Mouse (Mus musculus) layer of hippocampus, postnatal 14 days (tissue): ENCODE data around the gene Cd164. TPM values are rescaled to one million over a fixed set of nuclear protein-coding genes. Genes with fewer than 3 reads are reported as not detected.

ENCODE experiments used
- DNase-seq, 2 experiments: peaks; one replicate each; pipeline ENCODE4 v3.0.0; 2021 to 2022; ENCODE audit warnings: low spot score in 2 of 2, mixed read lengths in 1 of 2
- total RNA-seq, 2 experiments: library from RNA; stranded (reverse); gene quantifications; 2 replicates each; pipeline ENCODE4 v1.2.3; 2021

Cd164 gene
- total RNA-seq, 2 experiments from 2014 or later = 55.3 to 60.9 TPM

DNA sequence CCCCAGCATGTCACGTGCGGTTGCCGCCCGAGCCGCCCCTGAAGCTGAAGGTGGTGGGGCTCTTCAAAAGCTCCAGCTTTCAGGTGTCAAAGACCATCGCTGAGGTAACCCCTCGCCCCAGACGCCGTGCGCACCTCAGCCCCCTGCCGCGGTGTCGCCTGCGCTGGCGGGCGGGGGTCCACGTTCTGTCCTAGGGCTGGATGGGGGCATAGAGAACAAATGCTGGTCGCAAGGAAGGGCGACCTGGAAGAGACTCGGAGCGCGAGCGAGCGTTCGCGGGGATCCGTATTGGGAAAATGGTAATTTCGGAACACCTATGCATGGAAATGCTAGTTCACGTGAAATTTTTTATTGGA, 28.7 kb upstream of the Cd164 start:
- no peak for DNase-seq

DNA sequence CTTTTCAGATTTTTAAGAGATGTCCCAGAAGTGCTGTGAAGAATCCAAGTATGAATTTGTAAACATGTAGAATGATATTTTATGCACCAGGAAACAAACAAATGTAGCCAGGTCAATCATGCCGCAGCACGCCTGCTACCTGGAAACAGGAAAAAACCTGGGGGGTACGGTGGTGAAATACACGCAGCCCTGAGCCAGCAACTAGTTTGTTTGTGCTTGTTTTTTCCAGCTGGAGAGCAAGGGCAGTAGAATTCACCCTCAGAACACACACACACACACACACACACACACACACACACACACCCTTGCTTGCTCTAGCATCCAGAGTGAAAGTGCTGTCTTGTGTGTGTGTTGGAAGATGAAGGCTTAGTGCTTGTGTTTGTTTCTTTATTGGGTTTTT, 28.1 kb upstream of the Cd164 start:
- no peak for DNase-seq

DNA sequence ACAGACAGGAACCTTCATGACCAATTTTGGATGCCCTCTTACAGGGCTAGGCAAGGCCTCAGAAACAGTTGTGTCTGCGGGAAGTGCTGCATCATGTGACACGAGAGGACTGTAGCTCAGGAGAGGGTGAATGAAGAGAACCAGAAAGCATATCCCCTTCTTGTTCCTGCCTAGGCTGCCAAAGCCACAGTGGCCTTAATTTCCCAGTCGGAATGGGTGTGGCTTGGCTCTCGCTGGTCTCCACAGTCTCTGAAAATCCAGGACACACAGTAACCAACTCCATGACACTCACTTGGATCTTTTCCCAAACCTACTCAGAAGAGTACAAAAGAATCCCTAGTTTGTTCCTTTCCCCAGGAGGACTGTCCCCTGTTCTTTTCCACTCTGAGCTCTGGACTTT, 18.3 kb upstream of the Cd164 start:
- peak in 1 of 2 experiments; percentile 62 for DNase-seq

DNA sequence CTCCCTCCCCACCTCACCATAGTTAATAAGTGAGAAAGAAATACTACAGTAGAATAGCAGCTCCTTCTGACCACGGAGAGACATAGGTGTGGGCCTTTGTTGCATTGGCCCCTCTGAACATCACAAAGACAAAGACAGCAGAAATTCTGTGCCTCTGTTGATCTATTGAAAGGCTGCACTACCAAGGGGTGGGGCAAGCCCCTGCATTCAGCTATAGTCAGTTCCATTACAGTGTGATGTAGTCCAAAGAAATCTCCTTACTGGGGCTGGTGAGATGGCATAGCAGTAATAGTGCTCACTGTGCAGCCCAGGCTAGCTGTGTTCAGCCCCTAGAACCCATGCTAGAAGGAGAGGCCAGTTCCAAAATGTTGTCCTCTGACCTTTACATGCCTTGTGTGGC, 14.2 kb upstream of the Cd164 start:
- DNase-seq = no peak

DNA sequence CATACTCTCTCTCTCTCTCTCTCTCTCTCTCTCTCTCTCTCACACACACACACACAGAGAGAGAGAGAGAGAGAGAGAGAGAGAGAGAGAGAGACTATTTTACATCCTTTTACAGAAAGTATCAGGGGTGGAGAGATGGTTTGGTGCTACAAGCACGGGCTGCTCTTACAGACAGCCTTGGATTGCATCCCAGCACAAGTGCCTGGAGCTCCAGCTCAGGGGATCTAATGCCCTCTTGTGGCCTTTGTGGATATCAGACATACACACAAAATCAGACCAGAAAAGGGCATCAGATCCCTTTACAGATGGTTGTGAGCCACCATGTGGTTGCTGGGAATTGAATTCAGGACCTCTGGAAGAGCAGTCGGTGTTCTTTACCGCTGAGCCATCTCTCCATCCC, 13.8 kb upstream of the Cd164 start:
- DNase-seq = peak; percentile 62 to 88

DNA sequence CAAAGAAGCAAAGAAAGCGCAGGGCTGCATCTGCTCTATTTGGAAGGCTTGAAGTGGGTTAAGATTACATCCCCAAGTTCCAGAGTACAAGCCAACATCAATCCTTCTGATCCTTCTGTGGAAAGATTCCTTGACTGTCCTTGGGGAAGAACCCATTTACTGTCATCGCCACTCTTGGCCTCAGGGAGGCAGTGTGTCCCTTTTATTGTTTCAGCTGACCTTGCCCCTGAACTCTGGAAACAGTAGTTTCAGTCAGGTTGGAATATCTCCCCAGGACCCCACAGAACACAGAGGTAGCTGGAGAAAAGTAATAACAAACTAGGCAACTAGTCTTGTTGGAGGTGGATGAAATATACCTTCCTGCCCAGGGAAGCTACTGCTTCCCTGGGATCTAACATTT, 10.1 kb upstream of the Cd164 start:
- no peak for DNase-seq

DNA sequence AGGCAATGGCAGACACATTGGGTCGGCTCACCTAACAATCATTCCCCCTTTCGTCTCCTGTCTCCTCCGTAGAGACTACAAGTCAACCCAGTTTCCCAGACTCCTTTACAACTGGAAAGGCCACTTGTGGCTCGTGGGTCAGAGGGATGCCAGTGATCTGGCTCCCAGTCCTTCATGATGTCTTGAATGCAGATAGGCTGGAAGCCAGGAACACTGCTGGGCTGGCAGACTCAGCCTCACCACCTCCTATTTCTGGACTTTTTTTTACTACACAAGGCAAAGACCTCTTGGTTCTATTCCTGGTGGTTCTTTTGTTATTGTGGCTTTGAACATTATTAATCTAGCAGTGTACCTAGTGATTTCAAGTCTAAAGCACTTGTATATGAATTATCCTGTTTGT, 4.9 kb upstream of the Cd164 start:
- no peak for DNase-seq

DNA sequence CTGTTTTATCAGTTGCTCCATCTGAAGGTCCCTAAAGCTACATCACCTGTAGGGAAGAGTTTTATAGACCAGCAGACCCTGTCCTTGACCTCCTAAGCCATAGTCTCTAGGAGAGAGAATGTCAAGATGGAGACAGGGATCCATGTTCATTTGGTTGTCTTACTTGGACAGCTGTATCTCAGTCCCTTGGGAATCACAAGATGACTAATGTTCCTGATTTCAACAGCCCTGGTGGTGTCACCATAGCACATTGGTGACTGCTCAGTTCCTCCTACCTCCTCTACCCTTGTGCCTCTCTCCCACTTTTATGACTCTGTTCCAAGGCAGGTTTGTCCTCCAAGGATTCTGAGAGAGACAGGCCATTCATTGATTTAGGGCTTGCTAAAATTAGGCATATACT, 4.3 kb upstream of the Cd164 start:
- DNase-seq = no peak

DNA sequence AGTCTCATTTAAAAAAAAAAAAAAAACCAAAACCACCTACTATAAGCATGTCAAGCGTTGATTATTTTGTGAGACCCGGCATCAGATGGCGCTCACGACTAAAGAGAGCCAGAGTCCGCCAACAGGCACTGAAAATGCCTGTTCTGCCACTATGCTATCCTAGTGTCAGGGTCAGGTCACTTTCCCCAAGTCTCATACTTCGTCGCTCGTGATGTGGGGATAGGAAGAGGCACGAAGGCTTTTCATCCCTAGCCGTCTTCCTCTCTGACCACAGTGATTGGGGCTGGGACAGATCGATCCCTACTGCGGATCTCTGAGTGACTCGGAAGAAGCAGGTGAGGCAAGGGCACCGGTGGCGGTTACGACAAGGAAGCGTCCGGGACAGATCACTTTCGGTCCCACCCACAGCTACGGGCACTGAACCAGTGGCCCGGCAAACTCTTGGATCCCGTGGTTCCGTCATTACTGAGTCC, 670 bp upstream of the Cd164 start:
- peak; percentile 74 to 76 for DNase-seq

DNA sequence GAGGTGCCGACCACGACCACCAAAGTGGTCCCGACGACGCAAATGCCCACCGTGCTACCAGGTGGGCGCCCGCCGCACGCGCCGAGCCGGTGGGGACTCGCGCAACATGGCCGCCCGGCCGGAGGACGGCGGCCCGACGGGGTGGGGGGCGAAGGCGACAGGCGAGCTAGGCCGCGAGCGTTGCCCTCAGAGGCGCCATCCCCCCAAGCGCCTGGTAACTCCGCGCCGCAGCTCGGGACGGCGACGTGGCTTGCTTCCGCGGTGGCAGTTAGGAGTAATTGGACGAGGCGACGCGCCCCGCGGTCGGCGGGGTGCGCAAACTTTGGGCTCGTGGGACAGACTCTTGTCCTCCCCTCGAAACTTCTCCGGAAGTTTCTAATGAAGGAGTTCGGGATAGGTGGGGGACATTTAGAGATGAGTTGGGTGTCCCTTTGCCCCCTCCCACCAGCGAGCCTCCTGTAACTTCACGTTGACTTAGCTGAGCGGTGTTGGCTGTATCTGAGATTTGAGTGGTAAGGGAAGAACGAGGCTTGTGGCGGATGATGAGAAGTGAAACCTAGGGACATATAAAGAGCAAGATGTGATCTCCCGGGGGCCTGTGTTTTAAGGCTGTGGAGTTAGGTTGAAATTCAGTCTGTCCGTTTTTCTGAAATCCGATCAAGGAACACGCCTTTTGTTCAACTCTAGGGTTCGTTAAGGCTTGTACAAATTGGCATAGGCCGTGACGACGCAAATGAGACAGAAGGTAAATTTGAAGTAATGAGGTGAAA, 611 bp downstream of the Cd164 start:
- peak in 1 of 2 experiments; percentile 45 for DNase-seq

DNA sequence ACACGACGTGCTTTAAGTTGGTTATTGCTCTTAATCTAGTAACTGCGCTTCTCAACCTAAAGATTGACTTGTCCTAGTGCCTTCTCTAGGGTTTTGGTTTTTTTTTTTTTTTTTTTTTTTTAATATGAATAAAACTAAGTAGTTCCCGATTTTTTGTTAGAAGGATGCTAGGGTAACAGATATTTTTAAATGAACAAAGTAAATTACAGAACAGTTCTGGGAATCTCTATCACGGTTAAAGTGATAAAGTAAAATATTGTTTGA, 1.1 kb downstream of the Cd164 start:
- DNase-seq = no peak

DNA sequence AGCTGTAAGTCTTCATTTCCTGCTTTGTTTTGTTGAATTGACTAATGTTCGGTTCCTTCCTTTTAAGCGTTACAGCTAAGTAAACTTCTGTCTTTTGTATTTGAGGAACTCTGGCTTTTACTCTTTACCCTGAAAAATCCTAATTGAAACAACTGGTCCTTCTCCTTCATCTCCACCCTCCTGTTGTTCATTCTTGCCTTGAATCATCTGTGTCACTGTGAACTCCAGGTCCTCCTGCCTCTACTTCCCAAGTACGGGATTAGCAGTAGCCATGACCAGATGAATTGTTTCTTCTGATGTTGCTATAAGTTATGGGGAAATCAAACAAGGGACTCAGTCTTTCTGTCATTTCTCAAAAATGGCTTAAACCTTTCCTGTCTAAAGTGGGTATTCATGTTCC, 4.2 kb downstream of the Cd164 start:
- no peak for DNase-seq

DNA sequence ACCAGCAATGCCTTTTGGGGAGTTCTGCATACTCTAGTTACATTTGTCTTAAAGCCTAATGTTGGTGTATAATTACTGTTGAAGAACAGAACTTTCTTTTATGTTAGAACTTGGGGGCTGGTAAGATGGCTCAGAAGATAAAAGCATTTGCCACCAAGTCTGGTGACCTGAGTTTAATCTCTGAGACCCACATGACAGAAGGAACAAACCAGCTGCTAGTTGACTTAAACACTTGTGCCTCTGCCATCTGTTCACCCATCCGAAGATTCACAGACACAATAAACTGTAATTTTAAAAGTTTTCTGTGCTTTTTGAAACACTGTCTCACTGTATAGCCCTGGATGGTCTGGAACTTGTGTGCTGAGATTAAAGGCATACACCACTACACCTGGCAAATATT, 6.5 kb downstream of the Cd164 start:
- DNase-seq = no peak

DNA sequence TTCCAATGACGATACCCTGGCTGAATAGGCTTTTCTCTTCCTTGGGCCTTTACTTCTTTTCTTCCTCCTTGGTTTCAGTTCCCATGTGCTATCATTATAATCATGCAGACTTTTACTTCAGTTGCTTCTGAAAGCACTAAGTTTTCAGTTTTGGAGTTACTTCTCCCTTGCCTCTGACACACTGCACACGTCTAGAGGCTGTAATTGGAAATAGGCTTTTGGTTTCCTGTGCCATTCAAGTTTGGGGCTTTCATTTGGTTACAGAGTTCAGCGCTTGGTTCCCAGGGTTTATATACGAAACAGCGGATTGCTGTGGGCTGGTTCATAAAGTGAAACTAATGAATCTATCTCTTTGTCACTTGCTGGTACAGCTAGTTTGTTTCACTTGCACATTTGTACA, 10.8 kb downstream of the Cd164 start:
- DNase-seq = no peak

DNA sequence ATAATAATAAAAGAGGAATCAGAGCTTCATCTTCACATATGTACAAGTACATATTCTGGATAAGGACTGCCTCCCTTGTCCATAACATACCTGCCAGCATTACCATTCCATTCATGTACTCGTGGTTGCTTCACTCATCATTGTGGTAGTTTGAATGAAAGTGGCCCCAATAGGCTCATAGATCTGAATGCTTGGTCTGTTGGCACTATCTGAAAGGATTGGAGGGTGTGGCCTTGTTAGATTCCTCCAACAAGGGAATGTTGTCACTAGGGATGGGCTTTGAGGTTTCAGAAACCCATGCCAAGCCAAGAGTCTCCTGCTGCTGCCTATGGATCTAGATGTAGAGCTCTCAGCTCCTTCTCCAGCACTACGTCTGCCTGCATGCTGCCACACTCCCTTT, 16.8 kb downstream of the Cd164 start:
- DNase-seq = no peak

DNA sequence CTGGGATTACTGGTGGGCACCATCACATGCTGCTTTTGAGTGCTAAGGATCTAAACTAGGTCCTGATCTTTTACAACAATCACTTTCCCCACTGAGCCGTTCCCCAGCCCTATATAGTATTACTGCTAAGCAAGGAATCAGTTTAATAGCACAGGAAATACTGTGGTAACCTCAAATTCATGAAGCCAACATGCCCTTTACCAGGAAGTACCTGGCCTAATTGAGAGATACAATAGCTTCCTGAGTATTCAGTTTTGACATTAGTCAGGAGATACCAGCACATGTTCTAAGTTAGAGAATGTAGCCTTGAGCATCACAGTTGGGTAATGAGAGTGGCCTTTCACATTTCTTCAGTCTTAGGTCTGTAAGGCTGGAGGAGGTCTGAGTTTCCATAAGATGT, 17.5 kb downstream of the Cd164 start:
- no peak for DNase-seq

DNA sequence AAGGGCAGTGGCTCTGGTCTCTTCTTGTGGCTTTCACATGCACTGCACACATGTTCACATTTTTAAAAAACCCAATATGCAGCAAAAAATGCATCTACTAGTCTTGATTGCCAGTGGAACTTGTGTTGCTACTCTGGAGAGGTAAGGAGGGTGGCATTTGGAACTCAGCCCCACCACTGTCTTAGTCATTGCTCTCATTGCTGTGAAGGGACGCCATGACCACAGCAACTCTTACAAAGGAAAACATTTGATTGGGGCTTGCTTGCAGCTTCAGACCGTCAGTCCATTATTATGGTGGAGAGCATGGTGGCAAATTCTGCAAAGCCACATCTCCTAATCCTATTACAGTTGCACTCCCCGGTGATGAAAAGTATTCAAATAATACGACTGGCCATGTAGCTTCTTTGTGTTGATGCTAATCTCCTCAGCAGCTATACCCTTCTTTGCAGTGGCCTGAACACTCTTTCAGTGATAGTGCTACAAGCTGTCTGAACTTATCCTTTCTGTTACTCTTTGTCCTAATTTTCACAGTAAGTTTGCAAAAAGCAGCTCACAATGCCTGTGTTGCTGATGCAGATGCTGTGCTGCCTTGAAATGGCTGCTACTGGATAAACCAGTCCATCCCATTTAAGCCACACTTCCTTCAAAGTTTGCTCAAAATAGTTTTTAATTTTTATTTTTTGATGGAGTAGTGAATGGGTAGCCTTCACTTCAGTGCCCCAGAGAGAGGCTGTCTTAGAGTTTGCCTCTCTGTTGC, 18.2 kb downstream of the Cd164 start:
- no peak for DNase-seq

DNA sequence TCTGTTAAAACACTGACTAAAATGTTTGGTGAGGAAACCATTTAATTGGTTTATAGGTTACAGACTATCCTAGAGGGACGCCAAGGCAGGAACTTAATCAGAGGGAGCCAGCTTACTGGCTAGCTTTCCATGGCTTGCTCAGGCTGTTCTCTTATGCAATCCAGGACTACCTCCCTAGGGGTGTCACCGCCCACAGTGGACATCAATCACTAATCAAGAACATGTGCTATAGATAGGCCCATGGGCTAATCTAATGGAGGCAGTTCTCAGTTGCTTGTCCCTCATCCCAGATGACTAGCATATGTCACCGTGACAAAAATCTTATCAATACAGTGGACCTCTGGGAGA, 18.7 kb downstream of the Cd164 start:
- no peak for DNase-seq

DNA sequence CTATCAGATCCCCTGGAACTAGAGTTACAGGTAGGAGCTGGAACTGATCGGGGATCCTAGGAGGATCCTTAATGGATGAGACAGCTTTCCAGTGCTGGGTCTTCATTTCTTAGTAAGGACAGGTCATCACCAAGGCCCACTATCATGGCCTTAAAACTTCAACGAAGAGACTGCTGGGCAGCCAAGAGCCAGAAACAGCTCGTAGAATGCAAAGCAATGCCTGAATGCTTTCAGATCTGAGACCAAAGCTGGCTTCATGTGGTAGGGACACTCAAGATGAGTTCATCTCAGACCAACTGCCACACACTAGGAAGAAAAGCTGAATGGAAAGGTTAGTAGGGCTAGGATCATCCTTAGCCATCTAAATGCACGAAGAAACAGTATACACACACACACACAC, 19.8 kb downstream of the Cd164 start:
- DNase-seq = no peak

DNA sequence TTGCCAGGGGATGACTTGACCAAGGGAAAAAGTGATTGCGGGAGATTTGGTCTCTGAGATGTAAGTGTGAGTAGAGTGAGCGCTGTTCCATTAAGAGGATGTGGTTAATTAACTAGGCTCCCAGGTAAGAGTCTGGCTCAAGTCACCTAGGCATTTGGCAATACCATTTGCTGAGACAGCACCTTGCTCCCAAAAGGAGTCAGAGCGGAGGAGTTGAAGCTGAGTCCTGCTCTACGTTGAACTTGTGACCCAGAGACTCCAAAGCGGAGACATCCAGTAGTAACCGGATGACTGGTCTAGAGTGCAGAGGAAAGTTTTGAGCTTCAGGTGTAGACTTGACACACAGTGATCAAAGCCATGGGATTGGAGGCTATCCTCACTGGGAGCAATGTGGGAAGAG, 22.8 kb downstream of the Cd164 start:
- DNase-seq = no peak

DNA sequence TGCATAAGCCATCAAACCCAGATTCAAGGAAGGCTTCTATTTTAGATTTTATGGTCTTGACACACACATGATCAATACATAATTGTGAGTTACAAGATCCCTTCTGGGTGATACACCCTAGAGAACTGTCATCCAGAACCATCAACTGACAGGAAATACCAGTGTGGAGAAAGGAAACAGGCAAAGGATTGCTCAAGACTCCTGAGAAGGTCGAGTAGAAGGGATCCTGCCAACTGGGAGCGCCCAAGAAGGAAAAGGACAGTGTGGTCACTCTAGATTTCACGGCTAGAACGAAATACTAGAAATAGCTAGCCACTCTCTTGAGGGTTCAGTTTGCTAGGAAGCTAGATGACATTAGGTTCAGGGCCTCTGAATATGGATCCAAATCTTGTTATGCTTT, 24.2 kb downstream of the Cd164 start:
- no peak for DNase-seq

DNA sequence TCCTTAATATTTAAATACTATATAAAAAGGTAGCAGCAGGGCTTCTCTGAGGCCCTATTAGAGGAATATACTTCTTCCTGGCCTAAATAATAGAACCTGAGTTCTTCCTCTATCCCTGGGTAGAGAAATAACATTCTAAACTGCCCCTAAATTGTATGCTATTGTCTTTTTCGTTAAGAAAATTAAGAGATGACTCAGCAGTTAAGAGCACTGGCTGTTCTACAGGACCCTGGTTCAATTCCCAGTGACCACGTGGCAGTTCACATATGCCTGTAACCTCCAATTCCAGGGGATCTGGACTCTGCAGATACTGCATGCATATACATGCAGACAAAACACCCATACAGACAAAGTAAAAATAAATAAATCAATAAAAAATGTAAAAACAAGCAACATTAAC, 24.6 kb downstream of the Cd164 start:
- DNase-seq = no peak

DNA sequence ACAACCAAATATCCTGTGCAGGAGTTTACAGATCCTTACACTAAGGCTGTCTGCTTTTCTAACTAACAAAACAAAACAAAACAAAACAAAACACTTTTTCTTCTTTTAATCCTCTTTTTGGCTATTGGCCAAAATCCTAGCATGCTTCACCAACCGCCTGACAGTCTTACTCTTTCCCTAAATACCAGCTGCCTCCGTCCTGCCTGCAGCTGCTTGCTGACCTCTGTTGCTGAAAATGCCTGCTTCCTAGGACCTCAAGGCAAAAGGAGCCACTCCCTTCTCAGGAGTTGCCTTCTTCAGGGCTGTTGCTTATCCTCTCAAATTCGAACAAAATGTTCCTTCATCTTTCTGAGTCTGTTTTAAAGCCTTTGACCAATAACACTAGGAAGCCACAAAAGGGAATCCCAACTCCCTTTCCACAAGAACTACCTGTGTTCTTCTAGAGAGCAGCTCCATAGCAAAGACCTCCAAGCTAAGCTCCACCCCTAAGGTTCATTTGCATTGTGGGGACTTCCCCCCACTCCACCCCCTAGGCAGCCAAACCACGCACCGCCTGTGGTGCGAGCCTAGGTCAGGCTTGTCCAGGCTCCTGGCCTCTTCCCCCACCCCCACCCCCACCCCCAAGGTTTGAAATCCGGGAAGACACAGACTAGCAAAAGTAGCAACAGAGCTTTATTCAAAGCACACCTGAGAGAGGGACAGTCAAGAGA, 25.4 kb downstream of the Cd164 start:
- no peak for DNase-seq
